ENCODE assay signal across 7 mouse cellular contexts in the genomic region with DNA sequence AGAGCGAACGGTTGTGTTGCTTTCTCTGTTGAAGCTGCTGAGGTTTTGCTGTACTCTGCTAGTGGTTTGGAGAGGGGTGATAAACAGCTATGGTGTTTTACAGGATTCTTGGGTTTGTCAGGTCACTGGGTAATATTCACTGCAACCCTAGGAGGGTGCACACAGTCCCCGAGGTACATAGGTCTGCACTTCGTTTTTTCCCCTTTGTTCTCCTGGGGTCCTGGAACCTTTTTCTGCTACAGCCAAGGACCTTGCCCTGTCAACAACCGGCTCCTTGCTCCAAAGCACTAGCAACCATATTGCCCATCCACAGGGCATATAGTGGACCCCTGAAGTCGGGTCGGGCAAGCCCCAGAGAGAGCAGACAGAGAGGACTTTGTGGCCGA. TPM values are rescaled to one million over a fixed set of nuclear protein-coding genes. Genes with fewer than 3 reads are reported as not detected.
A peak's percentile ranks its signal among the peaks of the same experiment; 100 is the strongest.
DNase-seq lines count a peak whose midpoint lies in the region; ATAC-seq lines count a peak whose summit lies in the region.
"Not testable (repeated sequence)": the region's sequence is repeated elsewhere in the genome, so short reads cannot be mapped to it uniquely, and the experiment has no call there.

No protein-coding gene starts in this region.

- DNase-seq in cerebellum, adult 9-10 months = peak; percentile 55
- DNase-seq in liver, embryonic 11.5 days (ENCODE audit: low spot score) = not testable (repeated sequence)
- peak; percentile 20 for DNase-seq in right cerebral cortex, postnatal 4 days

- not testable (repeated sequence) for H3K4me3 ChIP-seq in forebrain, embryonic 15.5 days; kidney, embryonic 16.5 days (ENCODE audit: low read length); liver, embryonic 11.5 days (ENCODE audit: low read depth, low read length); midbrain, embryonic 12.5 days

- peak overlapping the region; percentile 76 for H3K27ac ChIP-seq in forebrain, embryonic 15.5 days (replicated peaks)
- H3K27ac ChIP-seq in kidney, embryonic 16.5 days (ENCODE audit: low read length); liver, embryonic 11.5 days (ENCODE audit: low read depth, low read length): not testable (repeated sequence)
- H3K27ac ChIP-seq in midbrain, embryonic 12.5 days (replicated peaks) = peak overlapping the region; percentile 74

- not testable (repeated sequence) for H3K4me1 ChIP-seq in forebrain, embryonic 15.5 days; kidney, embryonic 16.5 days (ENCODE audit: insufficient read depth, low read length); liver, embryonic 11.5 days (replicated peaks; ENCODE audit: control insufficient read depth, insufficient read depth, low read length); midbrain, embryonic 12.5 days

- ATAC-seq in forebrain, embryonic 15.5 days (replicated peaks) = 0 out of 2 replicates have a peak, but pooled peaks have one; percentile 86
- peak; percentile 65 to 70 for ATAC-seq in hematopoietic stem cell, adult 5-6 weeks (replicated peaks in 1 of 2; ENCODE audit: insufficient read depth in 1 of 2, low FRiP score in 2 of 2, low TSS enrichment in 1 of 2, low read depth in 1 of 2, poor library complexity in 2 of 2, severe bottlenecking in 2 of 2)
- peak; percentile 96 for ATAC-seq in kidney, embryonic 16.5 days (ENCODE audit: low FRiP score, low TSS enrichment)
- ATAC-seq in liver, embryonic 11.5 days (replicated peaks; ENCODE audit: low FRiP score) = peak; percentile 89
- ATAC-seq in midbrain, embryonic 12.5 days (ENCODE audit: low FRiP score, low read depth) = peak; percentile 81

- not testable (repeated sequence) for H3K36me3 ChIP-seq in forebrain, embryonic 15.5 days; kidney, embryonic 16.5 days (ENCODE audit: insufficient read depth, low read length); liver, embryonic 11.5 days (ENCODE audit: control insufficient read depth, insufficient read depth, low read length); midbrain, embryonic 12.5 days

- H3K9ac ChIP-seq in forebrain, embryonic 15.5 days (replicated peaks); kidney, embryonic 16.5 days (replicated peaks; ENCODE audit: low read length); liver, embryonic 11.5 days (ENCODE audit: low read depth, low read length); midbrain, embryonic 12.5 days (replicated peaks): not testable (repeated sequence)

- not testable (repeated sequence) for H3K9me3 ChIP-seq in forebrain, embryonic 15.5 days; kidney, embryonic 16.5 days (ENCODE audit: low read length); liver, embryonic 11.5 days (ENCODE audit: control insufficient read depth, low read length); midbrain, embryonic 12.5 days

- 0% methylated on average over 5 of the region's 8 CpGs for WGBS in forebrain, embryonic 15.5 days
- 0% methylated on average over 2 of the region's 8 CpGs for WGBS in kidney, embryonic 16.5 days
- WGBS in liver, embryonic 11.5 days = 0% methylated on average over 3 of the region's 8 CpGs
- 0% methylated on average over 5 of the region's 8 CpGs for WGBS in midbrain, embryonic 12.5 days

- H3K27me3 ChIP-seq in forebrain, embryonic 15.5 days; kidney, embryonic 16.5 days (ENCODE audit: insufficient read depth, low read length); liver, embryonic 11.5 days (replicated peaks; ENCODE audit: control insufficient read depth, insufficient read depth, low read length); midbrain, embryonic 12.5 days: not testable (repeated sequence)

- H3K4me2 ChIP-seq in forebrain, embryonic 15.5 days (replicated peaks); kidney, embryonic 16.5 days (replicated peaks; ENCODE audit: low read depth, low read length); liver, embryonic 11.5 days; midbrain, embryonic 12.5 days (replicated peaks): not testable (repeated sequence)

RNA-seq across cellular contexts. Expression of a gene that starts 14.8 kb away (rescaled TPM):
- polyA plus RNA-seq in forebrain, embryonic 15.5 days (2015; fragmentation: Nextera tagmentation; extraction: Ambion mirVana) = 90.8 and 94.2 TPM in 2 replicates
- 66.3 and 116 TPM in 2 replicates for total RNA-seq in hematopoietic stem cell, adult 5-6 weeks (2017)
- 59.8 and 60.8 TPM in 2 replicates for polyA plus RNA-seq in kidney, embryonic 16.5 days (2015; fragmentation: Nextera tagmentation; extraction: Ambion mirVana)
- polyA plus RNA-seq in liver, embryonic 11.5 days (2014; fragmentation: Nextera tagmentation; extraction: Ambion mirVana) = 59.9 and 68.4 TPM in 2 replicates
- polyA plus RNA-seq in midbrain, embryonic 12.5 days (2016; fragmentation: Nextera tagmentation; extraction: Ambion mirVana) = 71.5 and 78.5 TPM in 2 replicates

RNA-seq across cellular contexts. Expression of a gene that starts 54.1 kb away (rescaled TPM):
- 156 and 171 TPM in 2 replicates for polyA plus RNA-seq in forebrain, embryonic 15.5 days (2015; fragmentation: Nextera tagmentation; extraction: Ambion mirVana)
- total RNA-seq in hematopoietic stem cell, adult 5-6 weeks (2017) = 210 and 247 TPM in 2 replicates
- 203 and 212 TPM in 2 replicates for polyA plus RNA-seq in kidney, embryonic 16.5 days (2015; fragmentation: Nextera tagmentation; extraction: Ambion mirVana)
- polyA plus RNA-seq in liver, embryonic 11.5 days (2014; fragmentation: Nextera tagmentation; extraction: Ambion mirVana) = 95.8 and 99.8 TPM in 2 replicates
- 165 and 176 TPM in 2 replicates for polyA plus RNA-seq in midbrain, embryonic 12.5 days (2016; fragmentation: Nextera tagmentation; extraction: Ambion mirVana)
